Mouse (Mus musculus) ovary, postnatal 36 days (tissue): ENCODE measurements around the gene Rbbp4.

Source experiments
- DNase-seq: peaks from one replicate; pipeline ENCODE4 v3.0.0; 2022; ENCODE audit warnings: low spot score, mixed read lengths

Gene Rbbp4

GRCm38 (mm10) chr4:129293702-129294101 lies 41.5 kb downstream of the Rbbp4 start:
- no peak for DNase-seq

GRCm38 (mm10) chr4:129292831-129293230 lies 42.3 kb downstream of the Rbbp4 start:
- no peak for DNase-seq

- no peak for DNase-seq
Observed at GRCm38 (mm10) chr4:129289671-129290070, 45.5 kb downstream of the Rbbp4 start.

GRCm38 (mm10) chr4:129288067-129288466 lies 47.1 kb downstream of the Rbbp4 start:
- no peak for DNase-seq

GRCm38 (mm10) chr4:129287472-129287981 lies 47.6 kb downstream of the Rbbp4 start, which contains the start of gene Sync:
Sync (plus strand) TSS chr4:129287617.
- DNase-seq = peak; percentile 47

- DNase-seq = no peak
Observed at GRCm38 (mm10) chr4:129286683-129287471, 48.3 kb downstream of the Rbbp4 start.

- no peak for DNase-seq
Observed at GRCm38 (mm10) chr4:129286001-129286682, 49.0 kb downstream of the Rbbp4 start.

GRCm38 (mm10) chr4:129284685-129285084 lies 50.5 kb downstream of the Rbbp4 start:
- no peak for DNase-seq

- no peak for DNase-seq
Observed at GRCm38 (mm10) chr4:129283226-129283625, 51.9 kb downstream of the Rbbp4 start.

GRCm38 (mm10) chr4:129282786-129283185 lies 52.4 kb downstream of the Rbbp4 start:
- DNase-seq = no peak

- DNase-seq = peak; percentile 94
Observed at GRCm38 (mm10) chr4:129276453-129276865, 58.7 kb downstream of the Rbbp4 start.

GRCm38 (mm10) chr4:129272756-129273046 lies 62.5 kb downstream of the Rbbp4 start:
- peak; percentile 72 for DNase-seq

- peak; percentile 42 for DNase-seq
Observed at GRCm38 (mm10) chr4:129271991-129272755, 63.0 kb downstream of the Rbbp4 start.

GRCm38 (mm10) chr4:129268698-129269097 lies 66.5 kb downstream of the Rbbp4 start:
- no peak for DNase-seq

GRCm38 (mm10) chr4:129266821-129267220 lies 68.3 kb downstream of the Rbbp4 start:
- DNase-seq = no peak

- DNase-seq = no peak
Observed at GRCm38 (mm10) chr4:129266191-129266590, 69.0 kb downstream of the Rbbp4 start.

GRCm38 (mm10) chr4:129263225-129264021 lies 71.7 kb downstream of the Rbbp4 start:
- DNase-seq = peak; percentile 49

- DNase-seq = no peak
Observed at GRCm38 (mm10) chr4:129261196-129261595, 74.0 kb downstream of the Rbbp4 start, which contains the start of gene C77080. C77080 (minus strand) TSS chr4:129261404.

- no peak for DNase-seq
Observed at GRCm38 (mm10) chr4:129260678-129261077, 74.5 kb downstream of the Rbbp4 start.

- no peak for DNase-seq
Observed at GRCm38 (mm10) chr4:129259101-129259500, 76.1 kb downstream of the Rbbp4 start.
